Mouse (Mus musculus): ENCODE measurements around the gene Gm21976. TPM values are rescaled to one million over a fixed set of nuclear protein-coding genes. Genes with fewer than 3 reads are reported as not detected.
A peak's percentile ranks its signal among the peaks of the same experiment; 100 is the strongest.

The Gm21976 gene
- total and polyA plus RNA-seq, 2 experiments from 2014 or later: not detected

DNA sequence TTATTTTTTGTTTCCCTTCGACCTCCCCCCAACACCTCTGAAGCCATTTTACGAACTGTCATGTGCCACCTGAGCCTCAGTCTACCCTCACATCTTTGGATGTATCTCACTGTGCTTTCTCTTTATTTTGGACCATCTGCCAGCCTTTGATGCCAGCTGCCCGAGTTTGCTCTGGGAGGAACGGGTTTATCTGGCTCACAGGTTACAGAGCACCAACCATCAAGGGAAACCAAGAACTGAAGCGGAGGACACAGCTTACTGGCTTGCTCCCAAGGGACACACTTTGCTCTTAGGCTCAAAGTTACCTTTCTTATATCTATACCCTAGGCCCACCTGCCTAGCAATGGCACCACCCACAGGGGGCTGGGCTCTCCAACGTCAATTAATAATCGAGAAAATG is 34.3 kb upstream of the Gm21976 start:
- DNase-seq: no peak
- H3K9me3 ChIP-seq (ENCODE audit: low read length): no peaks in the 10 kb centered on the region
- H3K4me1 ChIP-seq (ENCODE audit: insufficient read depth): no peaks in the 10 kb centered on the region
- no peak for ATAC-seq
- H3K27ac ChIP-seq (ENCODE audit: low read depth, low read length): no peak overlapping the region
- no peak for TF ChIP-seq CTCF (IDR thresholded peaks at IDR 0.05; ENCODE audit: low read depth)
- 64% methylated on average over 7 of the region's 7 CpGs for WGBS
- no peak overlapping the region for H3K4me3 ChIP-seq (ENCODE audit: low read depth, low read length)
- peaks cover 31% of the 10 kb centered on the region for H3K36me3 ChIP-seq (ENCODE audit: insufficient read depth)
- H3K9ac ChIP-seq: no peak overlapping the region
- H3K4me2 ChIP-seq (ENCODE audit: low read depth): no peak overlapping the region
- H3K27me3 ChIP-seq (ENCODE audit: insufficient read depth, low read length): no peaks in the 10 kb centered on the region

DNA sequence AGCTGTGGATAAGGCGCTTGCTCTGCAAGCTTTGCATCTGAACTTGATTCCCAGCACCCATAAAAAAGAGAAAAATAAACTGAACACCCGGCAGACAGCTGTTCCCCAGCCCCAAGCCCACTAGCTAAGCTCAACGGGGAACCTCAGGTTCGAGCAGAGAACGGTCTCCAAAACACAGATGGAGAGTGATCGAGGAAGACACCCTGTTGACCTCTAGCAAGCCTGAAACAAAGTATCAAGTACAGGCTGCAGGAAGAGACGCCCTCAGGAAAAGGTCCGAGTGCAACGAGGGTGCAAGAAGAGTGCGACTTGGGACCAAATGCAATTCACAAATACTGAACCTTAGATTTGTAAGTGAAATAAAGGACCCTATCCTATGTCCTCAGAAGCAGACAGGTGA is 30.1 kb upstream of the Gm21976 start:
- Histone ChIP-seq H3K9ac (no peak overlapping the region), H3K36me3 (ENCODE audit: insufficient read depth) (peaks cover 63% of the 10 kb centered on the region)
- no peak for DNase-seq

DNA sequence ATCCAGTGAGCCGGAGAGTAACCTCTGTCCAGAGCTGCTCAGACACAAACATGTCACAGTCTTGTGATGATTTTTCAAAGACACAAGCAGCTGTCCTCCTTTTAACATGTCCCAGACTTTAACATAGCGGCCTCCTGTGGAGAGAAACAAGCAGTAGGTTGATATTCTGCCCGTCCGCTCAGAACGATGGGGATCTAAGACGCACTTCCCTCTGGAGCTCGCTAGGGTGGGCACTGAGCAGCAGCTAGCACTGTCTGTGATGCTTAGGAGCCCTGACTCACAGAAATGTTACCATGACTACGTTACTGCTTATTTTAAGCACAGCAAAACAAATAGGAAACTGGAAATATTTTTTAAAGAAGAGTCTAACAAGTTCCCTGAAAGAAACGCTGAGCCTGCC is 24.8 kb upstream of the Gm21976 start:
- H3K9me3 ChIP-seq (ENCODE audit: low read length): no peaks in the 10 kb centered on the region
- WGBS: 68% methylated on average over 9 of the region's 9 CpGs
- no peak overlapping the region for H3K9ac ChIP-seq
- DNase-seq (peak; percentile 30), ATAC-seq (peak; percentile 86)
- peaks cover 70% of the 10 kb centered on the region for H3K36me3 ChIP-seq (ENCODE audit: insufficient read depth)
- no peak overlapping the region for H3K27ac ChIP-seq (ENCODE audit: low read depth, low read length)
- H3K4me1 ChIP-seq (ENCODE audit: insufficient read depth): no peaks in the 10 kb centered on the region
- H3K4me3 ChIP-seq (ENCODE audit: low read depth, low read length): no peak overlapping the region
- TF ChIP-seq CTCF (IDR thresholded peaks at IDR 0.05; ENCODE audit: low read depth): peak; percentile 53
- no peak overlapping the region for H3K4me2 ChIP-seq (ENCODE audit: low read depth)
- H3K27me3 ChIP-seq (ENCODE audit: insufficient read depth, low read length): no peaks in the 10 kb centered on the region

More for the DNA sequence above, 30.1 kb upstream of the Gm21976 start:
- ATAC-seq: no peak
- no peak for TF ChIP-seq CTCF (IDR thresholded peaks at IDR 0.05; ENCODE audit: low read depth)
- H3K4me1 ChIP-seq (ENCODE audit: insufficient read depth): no peaks in the 10 kb centered on the region
- no peaks in the 10 kb centered on the region for H3K27me3 ChIP-seq (ENCODE audit: insufficient read depth, low read length)
- H3K27ac ChIP-seq (ENCODE audit: low read depth, low read length): no peak overlapping the region
- 92% methylated on average over 10 of the region's 10 CpGs for WGBS
- no peak overlapping the region for H3K4me3 ChIP-seq (ENCODE audit: low read depth, low read length)
- H3K4me2 ChIP-seq (ENCODE audit: low read depth): no peak overlapping the region
- H3K9me3 ChIP-seq (ENCODE audit: low read length): no peaks in the 10 kb centered on the region

DNA sequence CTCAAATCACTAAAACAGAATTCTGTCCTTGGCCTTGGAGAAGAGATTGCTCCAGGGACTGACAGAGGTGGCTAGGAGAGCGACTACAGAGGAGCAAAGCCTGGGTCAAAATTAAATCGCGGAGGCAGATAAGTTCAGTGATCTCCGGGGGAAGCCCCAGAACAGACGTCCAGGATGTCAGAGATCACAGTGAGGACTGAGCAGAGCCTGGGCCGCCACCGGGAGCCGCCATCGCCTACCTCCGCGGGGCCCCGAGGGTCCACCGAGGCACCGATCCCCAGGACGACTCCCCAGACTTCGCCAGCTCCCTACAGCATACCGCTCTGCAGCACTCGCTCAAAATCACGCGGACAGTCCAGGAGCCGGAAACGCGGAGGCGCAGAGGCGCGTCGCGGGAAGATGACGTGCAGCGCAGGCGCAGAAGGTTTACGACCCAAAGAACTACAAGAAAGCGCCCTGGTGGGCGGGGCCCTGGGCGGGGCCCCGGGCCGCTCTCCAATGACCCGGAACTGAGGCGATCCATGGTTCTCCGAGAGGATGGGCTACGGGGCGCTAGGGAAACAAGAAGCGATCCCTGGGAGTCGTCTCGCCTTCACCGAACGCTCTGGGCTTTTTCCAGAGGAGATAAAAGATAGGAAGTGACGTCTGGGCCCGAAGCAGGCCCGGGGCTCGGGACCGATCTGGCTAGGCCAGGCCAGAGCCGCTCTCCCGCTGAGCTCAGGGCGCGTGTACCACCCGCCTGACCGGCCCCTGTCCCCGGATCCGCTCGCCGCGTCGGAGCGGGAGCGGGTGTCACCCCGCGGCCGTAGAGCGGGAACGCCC is 16.8 kb upstream of the Gm21976 start, which contains the start of the genes Utp15 and Ankra2:
Gene Utp15 (minus strand): TSS at position 406 of the 822 bp plus-strand sequence.
Gene Ankra2 (plus strand): TSS at position 439 of the 822 bp plus-strand sequence.
- Histone ChIP-seq H3K9me3 (ENCODE audit: low read length) (no peaks in the 10 kb centered on the region), H3K27ac (ENCODE audit: low read depth, low read length) (peak within 1 kb of the TSS; percentile 94), H3K36me3 (ENCODE audit: insufficient read depth) (peaks cover 11% of the 10 kb centered on the region), H3K4me1 (ENCODE audit: insufficient read depth) (peaks cover 18% of the 10 kb centered on the region), H3K4me2 (ENCODE audit: low read depth) (peak within 1 kb of the TSS; percentile 70), H3K27me3 (ENCODE audit: insufficient read depth, low read length) (no peaks in the 10 kb centered on the region), H3K9ac (peak within 1 kb of the TSS; percentile 91), H3K4me3 (ENCODE audit: low read depth, low read length) (peak within 1 kb of the TSS; percentile 74)
- DNase-seq (peak; percentile 100), ATAC-seq (peak; percentile 99)
- WGBS: under 1% methylated on average over 71 of the region's 71 CpGs
- 0 out of 2 replicates have a peak, but pooled peaks have one; percentile 19 for TF ChIP-seq CTCF (IDR thresholded peaks at IDR 0.05; ENCODE audit: low read depth)

DNA sequence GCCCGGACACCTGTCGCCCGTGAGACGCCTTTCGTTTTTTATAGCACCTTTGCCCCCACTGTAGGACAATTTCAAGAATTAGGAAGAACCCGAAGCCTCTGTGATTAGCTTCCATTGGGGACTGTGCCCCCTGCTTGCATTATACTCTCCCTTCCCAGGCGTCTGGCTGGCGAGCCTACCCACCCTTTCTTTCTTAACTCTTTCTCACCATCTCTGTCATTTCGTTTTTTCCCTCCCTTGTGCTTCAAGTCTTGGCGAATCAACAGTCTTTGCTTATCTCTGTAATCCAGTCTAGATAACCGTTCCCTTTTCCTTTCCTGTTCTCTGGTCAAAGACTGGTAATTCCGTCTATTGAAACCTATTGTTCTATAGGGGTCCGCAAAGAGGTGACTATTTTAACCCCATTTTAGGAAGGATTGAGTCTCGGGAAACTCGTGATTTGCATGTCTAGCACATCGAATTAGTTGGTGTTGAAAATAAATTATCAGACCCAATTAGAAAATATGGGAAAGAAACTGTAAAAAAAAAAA is 16.2 kb upstream of the Gm21976 start:
- 1% methylated on average over 16 of the region's 16 CpGs for WGBS
- Histone ChIP-seq H3K9ac (peak overlapping the region; percentile 91), H3K4me3 (ENCODE audit: low read depth, low read length) (peak overlapping the region; percentile 74), H3K36me3 (ENCODE audit: insufficient read depth) (peaks cover 11% of the 10 kb centered on the region), H3K27ac (ENCODE audit: low read depth, low read length) (peak overlapping the region; percentile 94), H3K27me3 (ENCODE audit: insufficient read depth, low read length) (no peaks in the 10 kb centered on the region), H3K4me1 (ENCODE audit: insufficient read depth) (peaks cover 18% of the 10 kb centered on the region), H3K4me2 (ENCODE audit: low read depth) (peak overlapping the region; percentile 53), H3K9me3 (ENCODE audit: low read length) (no peaks in the 10 kb centered on the region)
- no peak; the same call in 1 of the 2 replicates for TF ChIP-seq CTCF (IDR thresholded peaks at IDR 0.05; ENCODE audit: low read depth)
- ATAC-seq: peak; percentile 40
- no peak for DNase-seq

DNA sequence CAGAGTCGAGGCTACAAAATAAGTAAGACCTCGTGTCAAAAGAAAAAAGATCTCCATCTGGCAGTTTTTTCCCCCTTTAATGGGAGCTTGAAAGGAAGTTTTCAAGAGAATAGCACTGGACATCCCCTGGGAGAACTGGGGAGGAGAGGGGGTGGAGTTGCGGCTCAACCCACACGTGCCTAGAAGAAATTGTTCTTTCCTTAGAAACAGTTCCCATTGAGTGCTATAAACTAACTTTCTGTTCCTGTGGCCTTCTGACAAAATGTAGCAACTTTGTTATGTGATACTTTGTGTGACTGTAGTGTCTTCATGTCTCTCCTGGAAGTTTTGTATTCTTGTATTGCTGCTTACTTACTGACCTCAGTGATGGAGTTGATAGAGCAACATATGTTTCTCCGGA is 15.6 kb upstream of the Gm21976 start:
- no peaks in the 10 kb centered on the region for H3K27me3 ChIP-seq (ENCODE audit: insufficient read depth, low read length)
- peak overlapping the region; percentile 53 for H3K4me2 ChIP-seq (ENCODE audit: low read depth)
- no peak for DNase-seq
- H3K27ac ChIP-seq (ENCODE audit: low read depth, low read length): no peak overlapping the region
- H3K9ac ChIP-seq: peak overlapping the region; percentile 91; the same call in 1 of the 2 replicates
- TF ChIP-seq CTCF (IDR thresholded peaks at IDR 0.05; ENCODE audit: low read depth): no peak
- no peaks in the 10 kb centered on the region for H3K9me3 ChIP-seq (ENCODE audit: low read length)
- WGBS: 22% methylated on average over 5 of the region's 5 CpGs
- peaks cover 18% of the 10 kb centered on the region for H3K4me1 ChIP-seq (ENCODE audit: insufficient read depth)
- peak overlapping the region; percentile 74 for H3K4me3 ChIP-seq (ENCODE audit: low read depth, low read length)
- no peak for ATAC-seq
- H3K36me3 ChIP-seq (ENCODE audit: insufficient read depth): peaks cover 15% of the 10 kb centered on the region

DNA sequence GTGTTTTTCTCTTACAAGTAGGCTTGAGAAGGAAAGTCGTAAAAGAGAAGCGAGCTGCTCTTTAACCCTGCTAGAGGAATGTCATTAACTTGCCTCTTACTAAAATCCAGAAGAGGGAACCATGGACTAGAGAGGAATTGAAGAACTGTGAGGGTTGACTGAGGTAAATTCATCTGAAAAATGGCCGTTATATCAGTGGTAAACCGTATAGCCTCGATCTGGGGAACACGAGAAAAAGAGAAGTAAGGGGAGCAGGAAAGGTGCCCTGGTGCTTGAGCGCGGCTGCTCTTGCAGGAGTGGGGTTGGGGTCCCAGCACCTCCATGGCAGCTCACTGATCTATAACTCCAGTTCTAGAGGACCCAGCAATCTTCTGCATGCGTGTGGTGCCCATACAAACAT is 5.7 kb upstream of the Gm21976 start:
- Histone ChIP-seq H3K4me2 (ENCODE audit: low read depth) (no peak overlapping the region), H3K36me3 (ENCODE audit: insufficient read depth) (peaks cover 50% of the 10 kb centered on the region), H3K4me1 (ENCODE audit: insufficient read depth) (no peaks in the 10 kb centered on the region), H3K27ac (ENCODE audit: low read depth, low read length) (no peak overlapping the region), H3K9ac (no peak overlapping the region), H3K4me3 (ENCODE audit: low read depth, low read length) (no peak overlapping the region), H3K9me3 (ENCODE audit: low read length) (no peaks in the 10 kb centered on the region), H3K27me3 (ENCODE audit: insufficient read depth, low read length) (no peaks in the 10 kb centered on the region)
- ATAC-seq: no peak
- 95% methylated on average over 9 of the region's 9 CpGs for WGBS
- no peak for TF ChIP-seq CTCF (IDR thresholded peaks at IDR 0.05; ENCODE audit: low read depth)
- DNase-seq: no peak
